Mouse (Mus musculus): ENCODE data around the gene 4933417A18Rik.

GRCm38 (mm10) chr13:34875741-34876445 is 48.3 kb upstream of the 4933417A18Rik start:
- TF ChIP-seq CTCF (IDR thresholded peaks at IDR 0.05; ENCODE audit: borderline replicate concordance, control insufficient read depth, extremely low read depth, insufficient read depth, low read length, poor library complexity), result no peak
- TF ChIP-seq POLR2A (IDR thresholded peaks at IDR 0.05; ENCODE audit: control insufficient read depth, extremely low read depth, insufficient read depth, low read length, poor library complexity), result no peak
